Mouse (Mus musculus) CH12.LX (cell line): ENCODE measurements around the gene Tspan6. TPM values are rescaled to one million over a fixed set of nuclear protein-coding genes. Genes with fewer than 3 reads are reported as not detected.

Source experiments
- DNase-seq: peaks from one replicate; pipeline ENCODE4 v3.0.0-alpha.2; 2013; ENCODE audit errors: extremely low read depth
- H3K27ac ChIP-seq: 2 replicates; pipeline ENCODE4 v1.5.1; 2012; ENCODE audit warnings: low read depth, mild to moderate bottlenecking, control low read depth, moderate library complexity; ENCODE audit not compliant: insufficient read depth
- H3K27me3 ChIP-seq: replicated peaks from 2 replicates; pipeline ENCODE3; 2012; ENCODE audit warnings: inconsistent platforms
- H3K36me3 ChIP-seq, 2 experiments: replicated peaks in 1 of 2; 2 replicates each; pipeline versions ENCODE3 to v1.6.1; 2012; ENCODE audit warnings: inconsistent platforms in 1 of 2, low read length in 1 of 2, mild to moderate bottlenecking in 1 of 2, mixed read lengths in 1 of 2, moderate library complexity in 1 of 2; ENCODE audit not compliant: control insufficient read depth in 1 of 2, insufficient read depth in 1 of 2
- H3K4me1 ChIP-seq, 2 experiments: 2 replicates each; pipeline ENCODE4 v1.6.1; 2012; ENCODE audit warnings: inconsistent platforms in 1 of 2, moderate library complexity in 1 of 2; ENCODE audit not compliant: insufficient read depth in 2 of 2, control insufficient read depth in 1 of 2
- H3K4me2 ChIP-seq: 2 replicates; pipeline ENCODE4 v1.6.1; 2012; ENCODE audit warnings: low read depth, mild to moderate bottlenecking, control low read depth; ENCODE audit not compliant: poor library complexity, insufficient read depth, severe bottlenecking
- H3K4me3 ChIP-seq, 3 experiments: fragments of 150-350 bp in 1 of 3; sonication (generic) in 1 of 3; replicated peaks in 1 of 3; 2 replicates each; pipeline versions ENCODE3 to v1.5.1; 2011 to 2012; ENCODE audit warnings: low read depth in 2 of 3, low read length in 2 of 3, mild to moderate bottlenecking in 2 of 3, moderate library complexity in 2 of 3, control low read depth in 1 of 3, improper control_type of control experiment in 1 of 3, inconsistent platforms in 1 of 3, mixed read lengths in 1 of 3; ENCODE audit not compliant: poor library complexity in 1 of 3
- H3K79me2 ChIP-seq: replicated peaks from 2 replicates; pipeline ENCODE4 v1.6.1; 2012; ENCODE audit warnings: mild to moderate bottlenecking, moderate library complexity; ENCODE audit not compliant: control insufficient read depth, poor library complexity, insufficient read depth, severe bottlenecking; ENCODE audit errors: extremely low read depth
- H3K9ac ChIP-seq: 2 replicates; pipeline ENCODE4 v1.6.1; 2012; ENCODE audit warnings: low read depth, mild to moderate bottlenecking, control low read depth, moderate library complexity; ENCODE audit not compliant: insufficient read depth
- H3K9me3 ChIP-seq: replicated peaks from 2 replicates; pipeline ENCODE3; 2012; ENCODE audit warnings: low read length, inconsistent platforms, mixed read lengths
- CHD1 ChIP-seq: IDR thresholded peaks from 2 replicates; pipeline ENCODE4 v1.6.1; 2012; ENCODE audit warnings: low read depth, low read length, improper control_type of control experiment, inconsistent platforms
- E2F4 ChIP-seq: IDR thresholded peaks from 2 replicates; pipeline ENCODE4 v1.6.1; 2011; ENCODE audit warnings: low read depth, low read length, improper control_type of control experiment; ENCODE audit not compliant: insufficient replicate concordance
- IRF4 ChIP-seq: IDR thresholded peaks from 2 replicates; pipeline ENCODE4 v1.6.1; 2014; ENCODE audit warnings: low read depth, mild to moderate bottlenecking, inconsistent platforms, low read length, improper control_type of control experiment
- JUN ChIP-seq: IDR thresholded peaks from 2 replicates; pipeline ENCODE4 v1.6.1; 2011; ENCODE audit warnings: low read depth, mild to moderate bottlenecking, low read length, improper control_type of control experiment, moderate library complexity; ENCODE audit not compliant: insufficient read depth
- KAT2A ChIP-seq: IDR thresholded peaks from 2 replicates; pipeline ENCODE4 v1.6.1; 2012; ENCODE audit warnings: low read length, improper control_type of control experiment, inconsistent platforms; ENCODE audit not compliant: insufficient replicate concordance
- MAFK ChIP-seq: IDR thresholded peaks from 2 replicates; pipeline ENCODE4 v1.6.1; 2011; ENCODE audit warnings: low read length, improper control_type of control experiment; ENCODE audit not compliant: insufficient replicate concordance
- MAZ ChIP-seq: IDR thresholded peaks from 2 replicates; pipeline ENCODE4 v1.6.1; 2012; ENCODE audit warnings: low read depth, mild to moderate bottlenecking, inconsistent platforms, low read length, improper control_type of control experiment, moderate library complexity
- MEF2A ChIP-seq: IDR thresholded peaks from 2 replicates; pipeline ENCODE4 v1.6.1; 2014; ENCODE audit warnings: low read depth, mild to moderate bottlenecking, inconsistent platforms, low read length, improper control_type of control experiment, borderline replicate concordance
- NELFE ChIP-seq: IDR thresholded peaks from 2 replicates; pipeline ENCODE4 v1.6.1; 2011; ENCODE audit warnings: low read depth, low read length, improper control_type of control experiment
- PAX5 ChIP-seq: IDR thresholded peaks from 2 replicates; pipeline ENCODE4 v1.6.1; 2012; ENCODE audit warnings: low read length, inconsistent platforms, mixed read lengths
- POLR2A ChIP-seq: IDR thresholded peaks from 2 replicates; pipeline ENCODE4 v1.6.1; 2011; ENCODE audit warnings: low read depth, mild to moderate bottlenecking, improper control_type of control experiment, low read length
- POLR2AphosphoS2 ChIP-seq: IDR thresholded peaks from 2 replicates; pipeline ENCODE4 v1.6.1; 2011; ENCODE audit warnings: low read depth, low read length, improper control_type of control experiment
- RCOR1 ChIP-seq: conservative IDR thresholded peaks from 2 replicates; pipeline ENCODE4 v1.6.1; 2012; ENCODE audit warnings: low read depth, mild to moderate bottlenecking, inconsistent platforms, low read length, improper control_type of control experiment
- TBP ChIP-seq: conservative IDR thresholded peaks from 2 replicates; pipeline ENCODE4 v1.6.1; 2011; ENCODE audit warnings: low read depth, low read length, improper control_type of control experiment
- UBTF ChIP-seq: IDR thresholded peaks from 2 replicates; pipeline ENCODE4 v1.6.1; 2012; ENCODE audit warnings: low read depth, mild to moderate bottlenecking, inconsistent platforms, low read length, improper control_type of control experiment, moderate library complexity
- USF1 ChIP-seq: IDR thresholded peaks from 2 replicates; pipeline ENCODE4 v1.6.1; 2014; ENCODE audit warnings: low read depth, mild to moderate bottlenecking, inconsistent platforms, low read length, improper control_type of control experiment
- ZKSCAN1 ChIP-seq: IDR thresholded peaks from 2 replicates; pipeline ENCODE4 v1.6.1; 2012; ENCODE audit warnings: low read depth, inconsistent platforms, low read length, improper control_type of control experiment, borderline replicate concordance
- dilution Hi-C: fragments of 300-500 bp; cut with MboI; formaldehyde crosslinking; loops from 2 replicates; pipeline ENCODE4 v1.14.3; 2020; ENCODE audit warnings: low sequenced_read_pairs; ENCODE audit not compliant: extremely low pct_unique_long_range_greater_than_20kb, extremely low pct_ligation_motif_present
- in situ Hi-C: fragments of 300-500 bp; cut with MboI; formaldehyde crosslinking; loops from 3 replicates; pipeline ENCODE4 v1.14.3; 2019; ENCODE audit warnings: low sequenced_read_pairs, low pct_ligation_motif_present, low pct_unique_long_range_greater_than_20kb, mixed read lengths
- polyA plus RNA-seq: library from polyadenylated mRNA; unstranded; fragments of >175 nt; gene quantifications from 2 replicates; pipeline ENCODE4 v1.2.1, GENCODE M21; 2012; ENCODE audit warnings: low read depth; ENCODE audit not compliant: insufficient read length
- total RNA-seq, 2 experiments: library from RNA; depleted of rRNA; stranded (reverse); fragments of 300-350 nt in 1 of 2; fragments of >200 nt in 1 of 2; gene quantifications; 2 replicates each; pipeline ENCODE4 v1.2.3; 2012 to 2014

Gene Tspan6
- total and polyA plus RNA-seq, 3 experiments = 0.72 to 15.7 (median 0.96) TPM

DNA sequence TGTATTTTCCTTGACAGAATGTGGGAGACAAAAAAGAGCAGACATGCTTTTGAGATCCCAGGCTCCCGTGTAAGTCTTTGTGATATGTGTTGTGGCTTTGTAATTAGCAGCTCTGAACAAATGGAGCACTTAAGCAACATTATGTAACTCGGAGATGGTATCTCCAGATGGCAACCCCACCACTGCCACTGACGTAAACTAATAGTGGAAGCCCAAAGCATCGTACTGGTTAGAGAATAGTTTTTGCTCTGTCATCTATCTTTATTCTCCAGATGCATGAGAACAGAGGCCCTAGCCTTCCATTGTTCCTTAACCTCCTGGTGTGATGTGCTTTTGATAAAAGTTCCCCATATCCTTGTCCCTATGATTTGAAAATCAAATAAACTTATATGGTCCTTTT lies 23.0 kb upstream of the Tspan6 start:
- no peak for DNase-seq
- dilution Hi-C loops (no loop called here), in situ Hi-C loops (no loop called here)
- Histone ChIP-seq H3K36me3 (no peaks in the 10 kb centered on the region), H3K27me3 (no peaks in the 10 kb centered on the region), H3K4me3 (no peak overlapping the region), H3K27ac (no peak overlapping the region), H3K9me3 (no peaks in the 10 kb centered on the region), H3K4me1 (no peaks in the 10 kb centered on the region), H3K4me2 (no peak overlapping the region), H3K79me2 (no peaks in the 10 kb centered on the region), H3K9ac (no peak overlapping the region)
- TF ChIP-seq ZKSCAN1 = no peak
- TF ChIP-seq MAFK = no peak
- no peak for TF ChIP-seq TBP
- TF ChIP-seq UBTF = no peak
- TF ChIP-seq KAT2A = no peak
- TF ChIP-seq RCOR1 = no peak
- TF ChIP-seq POLR2AphosphoS2 = no peak
- no peak for TF ChIP-seq PAX5
- no peak for TF ChIP-seq NELFE
- no peak for TF ChIP-seq MAZ
- TF ChIP-seq POLR2A = no peak
- no peak for TF ChIP-seq USF1
- TF ChIP-seq JUN = no peak

- Histone ChIP-seq H3K9ac (no peak overlapping the region), H3K4me2 (no peak overlapping the region), H3K36me3 (no peaks in the 10 kb centered on the region), H3K79me2 (no peaks in the 10 kb centered on the region), H3K27me3 (no peaks in the 10 kb centered on the region), H3K9me3 (no peaks in the 10 kb centered on the region), H3K27ac (no peak overlapping the region)
- dilution Hi-C loops = no loop called here
- TF ChIP-seq E2F4 (no peak), IRF4 (no peak)
- TF ChIP-seq, all 38 proteins: peak for 0
- Histone ChIP-seq H3K4me3 (no peak overlapping the region), H3K4me1 (no peaks in the 10 kb centered on the region)
- in situ Hi-C loops = no loop called here
- DNase-seq = no peak
Observed at GRCm38 (mm10) chrX:133914219-133914618, 16.0 kb upstream of the Tspan6 start.

DNA sequence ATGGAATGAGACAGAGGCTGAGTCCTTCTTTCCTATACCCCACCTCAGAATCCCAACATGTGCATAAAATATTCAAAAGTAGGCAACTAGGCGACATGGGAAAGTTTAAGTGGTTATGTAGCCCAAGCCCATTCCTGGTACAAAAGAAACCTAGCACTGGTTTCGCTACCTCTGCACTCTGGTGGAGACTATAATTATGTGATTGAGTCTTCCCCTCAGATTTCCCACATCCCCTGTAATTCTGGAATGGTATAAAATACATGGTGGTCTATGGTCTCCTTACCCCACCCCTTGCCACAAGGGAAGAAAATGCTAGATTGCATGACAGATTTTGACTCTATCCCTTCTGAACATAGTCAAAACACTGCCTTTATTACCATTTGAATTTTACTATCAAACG lies 14.8 kb upstream of the Tspan6 start:
- no peak for DNase-seq
- no peaks in the 10 kb centered on the region for H3K4me1 ChIP-seq
- no peak overlapping the region for H3K4me3 ChIP-seq
- no peak overlapping the region for H3K27ac ChIP-seq
- dilution Hi-C loops (no loop called here), in situ Hi-C loops (no loop called here)
- H3K9me3 ChIP-seq = no peaks in the 10 kb centered on the region
- H3K27me3 ChIP-seq = no peaks in the 10 kb centered on the region
- no peaks in the 10 kb centered on the region for H3K79me2 ChIP-seq
- H3K9ac ChIP-seq = no peak overlapping the region
- no peak overlapping the region for H3K4me2 ChIP-seq
- no peaks in the 10 kb centered on the region for H3K36me3 ChIP-seq
- TF ChIP-seq CHD1 (no peak), MEF2A (no peak), POLR2AphosphoS2 (no peak)
- TF ChIP-seq, all 38 proteins: peak for 0
